Mouse (Mus musculus): ENCODE measurements around the gene Kcnk2.
A peak's percentile ranks its signal among the peaks of the same experiment; 100 is the strongest.

The Kcnk2 gene

GRCm38 (mm10) chr1:189219051-189219450 is 183.0 kb downstream of the Kcnk2 start:
- no peak for DNase-seq (ENCODE audit: extremely low spot score, low read depth, low spot score)

GRCm38 (mm10) chr1:189217751-189218564 is 184.1 kb downstream of the Kcnk2 start:
- DNase-seq (ENCODE audit: extremely low spot score, low read depth, low spot score): no peak

GRCm38 (mm10) chr1:189215131-189215530 is 186.9 kb downstream of the Kcnk2 start:
- DNase-seq (ENCODE audit: extremely low spot score, low read depth, low spot score): no peak

- no peak for DNase-seq (ENCODE audit: extremely low spot score, low read depth, low spot score)
Observed at GRCm38 (mm10) chr1:189214477-189214876, 187.6 kb downstream of the Kcnk2 start.

DNA sequence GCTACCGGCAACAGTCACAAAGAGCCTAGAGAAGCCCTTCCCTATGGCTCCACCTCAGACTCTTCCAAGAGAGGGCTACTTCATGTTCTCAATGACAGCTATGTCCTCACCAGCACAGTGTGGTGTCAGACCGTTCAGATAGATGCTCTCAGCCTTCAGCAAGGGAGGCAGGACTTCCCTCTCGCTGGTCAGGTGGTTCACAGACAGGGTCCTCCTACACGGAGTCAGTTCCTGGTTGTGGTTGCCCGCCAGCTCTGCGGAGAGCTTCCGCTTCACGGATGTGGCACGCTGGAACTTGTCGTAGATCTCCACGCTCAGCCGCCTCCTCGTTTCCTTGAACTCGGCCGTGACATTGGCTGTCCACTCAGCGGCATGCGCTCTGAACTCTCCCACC is 192.4 kb downstream of the Kcnk2 start:
- DNase-seq (ENCODE audit: extremely low spot score, low read depth, low spot score): no peak

GRCm38 (mm10) chr1:189209029-189209714 is 192.9 kb downstream of the Kcnk2 start:
- no peak for DNase-seq (ENCODE audit: extremely low spot score, low read depth, low spot score)

DNA sequence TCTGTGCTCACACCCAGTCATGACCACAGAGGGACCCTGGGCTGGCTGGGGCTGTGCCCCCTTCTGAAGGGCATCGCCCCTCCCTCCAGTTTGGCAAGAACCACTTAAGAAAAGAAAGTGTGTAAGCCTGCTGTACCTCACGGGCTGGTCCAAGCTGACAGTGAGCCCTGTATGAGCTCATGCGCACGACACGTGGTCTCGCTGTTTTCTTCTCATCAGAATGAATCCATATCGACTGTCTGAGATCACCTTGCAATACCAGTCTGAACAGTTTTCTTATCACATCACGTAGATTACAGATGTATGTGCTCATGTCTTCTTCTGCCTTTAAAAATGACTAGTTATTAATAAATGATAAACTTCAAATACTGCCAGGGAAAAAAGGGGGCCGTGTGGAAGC is 193.5 kb downstream of the Kcnk2 start:
- DNase-seq (ENCODE audit: extremely low spot score, low read depth, low spot score): no peak

GRCm38 (mm10) chr1:189195758-189196157 is 206.3 kb downstream of the Kcnk2 start:
- DNase-seq (ENCODE audit: extremely low spot score, low read depth, low spot score): no peak

DNA sequence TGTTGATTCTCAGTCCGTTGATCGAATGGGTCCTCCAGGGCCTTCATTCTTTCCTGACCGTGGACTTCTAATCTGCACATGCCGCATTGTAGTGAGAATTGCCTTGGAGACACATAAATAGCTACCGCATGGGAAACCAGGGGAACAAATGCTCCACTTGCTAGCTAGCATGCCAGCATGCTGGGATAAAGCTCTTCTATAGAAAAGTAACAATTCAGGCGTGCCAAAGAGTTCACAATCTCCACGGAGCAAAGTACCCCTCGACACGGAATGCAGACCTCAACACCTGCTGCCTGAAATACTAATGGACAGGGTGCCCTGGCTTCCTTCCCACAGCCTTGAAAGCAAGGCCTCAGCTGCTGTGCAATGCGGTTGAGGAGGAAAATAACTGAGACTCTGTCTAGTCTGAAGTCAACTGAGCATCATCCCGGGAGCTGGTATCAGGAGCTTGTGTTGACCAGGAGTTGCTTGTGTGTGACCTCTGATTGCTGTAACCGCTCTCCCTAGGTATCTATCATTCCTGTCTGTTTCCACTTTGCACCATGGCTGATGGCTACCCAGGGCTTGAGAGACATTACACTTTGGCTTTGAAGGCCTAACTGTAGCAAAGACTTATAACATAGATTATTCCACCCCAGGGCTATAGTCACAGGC is 214.2 kb downstream of the Kcnk2 start:
- no peak for DNase-seq (ENCODE audit: extremely low spot score, low read depth, low spot score)

DNA sequence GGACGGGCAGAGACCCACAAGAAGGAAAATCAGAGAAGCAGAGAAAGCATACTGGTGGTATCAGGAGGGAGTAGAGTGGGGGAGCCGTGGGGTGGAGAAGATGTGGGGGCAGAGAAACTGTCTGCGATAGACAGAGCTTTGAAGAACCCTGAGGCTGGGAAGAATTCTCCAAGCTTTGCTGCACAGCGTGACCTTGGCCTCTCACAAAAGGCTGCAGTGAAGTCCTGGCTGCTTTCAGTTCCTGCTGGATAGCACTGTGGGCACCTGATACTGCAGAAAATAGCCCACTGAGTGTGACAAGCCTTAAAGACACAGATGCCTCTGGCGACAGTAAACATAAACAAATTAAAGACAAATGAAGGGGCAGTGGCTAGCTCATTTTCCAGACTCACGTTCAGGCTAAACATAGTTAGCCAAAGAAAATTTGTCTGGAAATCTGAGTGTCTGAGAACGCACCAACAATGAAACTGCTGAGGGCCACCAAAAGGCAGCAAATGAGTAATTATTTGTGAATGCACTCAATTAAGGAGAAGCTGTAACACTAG is 216.8 kb downstream of the Kcnk2 start:
- DNase-seq (ENCODE audit: extremely low spot score, low read depth, low spot score): no peak

- no peak for DNase-seq (ENCODE audit: extremely low spot score, low read depth, low spot score)
Observed at GRCm38 (mm10) chr1:189177746-189178145, 224.3 kb downstream of the Kcnk2 start.

GRCm38 (mm10) chr1:189173479-189173878 is 228.6 kb downstream of the Kcnk2 start:
- DNase-seq (ENCODE audit: extremely low spot score, low read depth, low spot score): peak; percentile 6

DNA sequence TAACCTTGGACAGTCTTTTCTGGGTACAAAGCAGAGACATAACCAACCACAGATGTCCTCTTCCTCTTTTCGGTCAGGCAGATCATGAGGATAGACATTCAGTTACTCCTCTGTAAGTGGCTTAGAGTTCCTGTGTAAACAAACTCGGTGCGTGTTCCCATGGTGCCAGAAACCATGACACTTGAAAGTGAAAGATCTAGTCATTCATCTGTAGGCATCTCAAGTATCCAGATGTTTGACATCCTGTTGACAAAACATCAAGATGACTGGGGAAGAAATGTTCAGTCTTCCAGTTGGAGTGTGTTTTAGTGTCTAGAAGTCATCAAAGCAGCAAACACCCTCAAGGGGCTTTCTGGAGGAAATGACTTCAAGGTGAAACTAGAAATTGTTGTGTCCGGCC is 230.9 kb downstream of the Kcnk2 start:
- no peak for DNase-seq (ENCODE audit: extremely low spot score, low read depth, low spot score)

GRCm38 (mm10) chr1:189165756-189166155 is 236.3 kb downstream of the Kcnk2 start:
- DNase-seq (ENCODE audit: extremely low spot score, low read depth, low spot score): no peak

DNA sequence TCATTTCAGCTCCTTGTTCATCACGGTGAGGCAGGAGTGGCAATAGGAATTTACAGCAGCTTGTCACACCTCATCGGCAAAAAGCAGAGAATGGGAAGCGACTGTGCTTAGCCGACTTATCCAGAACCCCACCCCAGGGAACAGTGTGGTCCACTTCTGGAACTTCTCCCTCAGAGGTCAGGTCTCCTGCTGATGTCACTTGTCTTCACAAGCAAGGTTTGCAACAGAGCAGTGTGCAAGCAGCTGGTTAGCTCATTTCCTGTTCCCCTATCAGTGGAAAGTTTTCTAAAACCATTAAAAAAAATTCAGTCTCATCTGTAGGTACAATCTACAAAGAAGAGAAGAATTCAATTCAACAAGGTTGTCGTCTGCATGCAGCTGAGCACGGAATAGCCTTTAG is 236.9 kb downstream of the Kcnk2 start:
- no peak for DNase-seq (ENCODE audit: extremely low spot score, low read depth, low spot score)

DNA sequence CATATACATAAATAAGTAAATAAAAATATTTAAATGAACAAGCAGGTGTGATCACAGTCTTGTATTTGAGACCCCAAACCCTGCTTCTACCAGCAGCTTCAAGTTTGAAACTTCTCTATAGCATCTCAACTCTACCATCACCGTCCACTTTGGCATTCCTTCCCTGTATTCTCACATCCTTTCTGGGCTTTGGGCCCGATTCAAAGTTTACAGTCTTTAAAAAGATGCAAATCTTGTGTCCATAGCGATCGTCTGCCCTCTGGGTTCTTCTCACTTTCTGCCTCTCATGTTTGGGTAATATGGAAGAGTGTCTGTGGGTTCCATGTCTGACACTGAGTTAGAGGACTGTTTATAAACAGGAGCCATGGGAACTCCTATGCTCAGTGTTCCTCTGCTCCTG is 237.4 kb downstream of the Kcnk2 start:
- no peak for DNase-seq (ENCODE audit: extremely low spot score, low read depth, low spot score)

- no peak for DNase-seq (ENCODE audit: extremely low spot score, low read depth, low spot score)
Observed at GRCm38 (mm10) chr1:189164241-189164640, 237.8 kb downstream of the Kcnk2 start.

Measured in hindlimb bud, embryonic 11.5 days (tissue).